Mouse (Mus musculus) liver, postnatal 0 days (tissue): Measurements from ENCODE around the gene Hoxd11.

ENCODE experiments used
- CTCF ChIP-seq: sonication (generic); IDR thresholded peaks from 2 replicates; pipeline ENCODE4 v1.5.1; 2016; ENCODE audit warnings: antibody characterized with exemption, low read depth
- EP300 ChIP-seq: IDR thresholded peaks from 2 replicates; pipeline ENCODE4 v1.6.1; 2016; ENCODE audit warnings: antibody characterized with exemption, low read depth, mild to moderate bottlenecking

DNA sequence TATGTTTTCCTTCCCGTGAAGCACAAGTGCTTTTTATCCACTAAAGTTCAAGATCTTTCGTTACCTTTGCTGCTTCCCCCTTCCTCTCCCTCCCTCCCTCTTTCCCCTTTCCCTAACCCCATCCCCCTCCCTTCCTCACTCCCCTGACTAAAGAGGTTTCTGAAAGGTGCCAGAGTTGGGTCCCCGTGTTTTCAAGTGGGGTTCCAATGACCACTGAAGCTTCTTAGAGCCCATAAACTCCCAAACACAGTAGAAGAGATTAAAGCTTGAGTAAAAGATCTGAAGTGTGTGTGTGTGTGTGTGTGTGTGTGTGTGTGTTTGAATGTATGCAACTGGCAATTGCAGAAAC is 10.2 kb upstream of the Hoxd11 start:
- TF ChIP-seq CTCF (no peak), EP300 (no peak)
